Comparison of ENCODE assay signal across 8 mouse cellular contexts in the genomic region with DNA sequence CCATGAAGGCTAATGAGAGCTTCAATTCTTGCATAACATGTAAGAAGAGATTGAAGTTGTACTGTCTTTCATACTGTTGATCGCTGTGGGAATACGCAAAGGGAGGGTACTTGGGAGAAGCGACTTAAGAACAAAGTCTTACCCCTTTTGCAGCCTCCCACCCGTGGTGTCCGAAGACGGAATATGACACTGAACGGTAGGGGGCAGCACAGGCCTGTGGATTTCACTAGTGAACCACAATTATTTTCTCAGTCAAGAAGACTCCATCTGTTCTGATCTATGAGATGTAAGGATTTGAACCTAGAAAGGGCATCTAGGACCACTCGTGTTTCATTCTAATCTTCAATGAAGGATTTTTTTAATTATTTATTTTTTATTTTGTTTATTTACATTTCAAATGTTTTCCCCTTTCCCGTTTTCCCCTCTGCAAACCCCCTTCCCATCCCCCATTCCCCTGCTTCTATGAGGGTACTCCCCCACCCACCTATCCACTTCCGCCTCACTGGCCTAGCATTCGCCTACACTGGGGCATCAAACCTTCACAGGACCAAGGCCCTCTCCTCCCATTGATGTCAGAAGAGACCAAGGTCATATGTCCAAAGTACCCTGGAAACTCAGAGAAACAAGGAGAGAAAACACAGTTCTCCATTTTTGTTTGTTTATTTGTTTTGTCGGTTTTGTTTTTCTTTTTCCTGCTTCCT. TPM values are rescaled to one million over a fixed set of nuclear protein-coding genes. Genes with fewer than 3 reads are reported as not detected.
DNase-seq lines count a peak whose midpoint lies in the region; ATAC-seq and TF ChIP-seq lines count a peak whose summit lies in the region.

No protein-coding gene starts in this region.

- intact Hi-C loops in gastrocnemius, postnatal 36 days (cut with DNase I) = loop anchor here (1.0 to 2.0 kb wide), 2 partner anchors 111 to 379 kb away; no protein-coding TSS in a partner anchor

- no peak for TF ChIP-seq POLR2A in limb, embryonic 14.5 days (IDR thresholded peaks at IDR 0.05; ENCODE audit: borderline replicate concordance, extremely low read depth, insufficient read depth, insufficient read length)

- H3K9ac ChIP-seq in kidney, embryonic 15.5 days = no peak overlapping the region
- no peak overlapping the region for H3K9ac ChIP-seq in limb, embryonic 14.5 days (ENCODE audit: low read depth, low read length, severe bottlenecking)
- no peak overlapping the region for H3K9ac ChIP-seq in neural tube, embryonic 13.5 days

- no peaks in the 10 kb centered on the region for H3K9me3 ChIP-seq in kidney, embryonic 15.5 days (replicated peaks)
- H3K9me3 ChIP-seq in limb, embryonic 14.5 days (ENCODE audit: control insufficient read depth, low read length) = no peaks in the 10 kb centered on the region
- H3K9me3 ChIP-seq in neural tube, embryonic 13.5 days = no peaks in the 10 kb centered on the region

- no peaks in the 10 kb centered on the region for H3K36me3 ChIP-seq in kidney, embryonic 15.5 days
- H3K36me3 ChIP-seq in limb, embryonic 14.5 days (ENCODE audit: control insufficient read depth, insufficient read depth, low read length) = no peaks in the 10 kb centered on the region
- no peaks in the 10 kb centered on the region for H3K36me3 ChIP-seq in neural tube, embryonic 13.5 days

- peak; percentile 66; the same call in 1 of the 2 replicates for ATAC-seq in kidney, embryonic 15.5 days (replicated peaks; ENCODE audit: low FRiP score)
- ATAC-seq in limb, embryonic 14.5 days (ENCODE audit: low FRiP score, low read depth) = peak; percentile 67
- peak; percentile 72 for ATAC-seq in neural tube, embryonic 13.5 days (ENCODE audit: low read depth)

- peak; percentile 82 to 83 for DNase-seq in B cell, adult 2 months
- DNase-seq in adrenal gland, adult 18-20 months (ENCODE audit: low spot score in 2 of 2) = peak; percentile 87 to 92
- peak; percentile 91 for DNase-seq in embryo, embryonic 10.5 days (ENCODE audit: low spot score)
- peak; percentile 75 to 85 for DNase-seq in gastrocnemius, postnatal 36 days
- DNase-seq in limb, embryonic 14.5 days (ENCODE audit: low spot score) = peak; percentile 79
- DNase-seq in testis, postnatal 10 days (ENCODE audit: low spot score) = peak; percentile 97

- no peak overlapping the region for H3K27ac ChIP-seq in kidney, embryonic 15.5 days
- H3K27ac ChIP-seq in limb, embryonic 14.5 days (replicated peaks; ENCODE audit: low read depth, low read length) = no peak overlapping the region
- no peak overlapping the region for H3K27ac ChIP-seq in neural tube, embryonic 13.5 days (replicated peaks)

- no peaks in the 10 kb centered on the region for H3K27me3 ChIP-seq in kidney, embryonic 15.5 days
- no peaks in the 10 kb centered on the region for H3K27me3 ChIP-seq in limb, embryonic 14.5 days (ENCODE audit: control insufficient read depth, insufficient read depth, low read length)
- H3K27me3 ChIP-seq in neural tube, embryonic 13.5 days = no peaks in the 10 kb centered on the region

- H3K4me1 ChIP-seq in kidney, embryonic 15.5 days = no peaks in the 10 kb centered on the region
- H3K4me1 ChIP-seq in limb, embryonic 14.5 days (ENCODE audit: control insufficient read depth, insufficient read depth, low read length) = no peaks in the 10 kb centered on the region
- no peaks in the 10 kb centered on the region for H3K4me1 ChIP-seq in neural tube, embryonic 13.5 days (replicated peaks)

- no peak overlapping the region for H3K4me2 ChIP-seq in kidney, embryonic 15.5 days
- no peak overlapping the region for H3K4me2 ChIP-seq in limb, embryonic 14.5 days (replicated peaks; ENCODE audit: low read depth, low read length, severe bottlenecking)
- no peak overlapping the region for H3K4me2 ChIP-seq in neural tube, embryonic 13.5 days

- WGBS in kidney, embryonic 15.5 days = 37% methylated on average over 12 of the region's 12 CpGs
- 50% methylated on average over 12 of the region's 12 CpGs for WGBS in limb, embryonic 14.5 days
- 45% methylated on average over 12 of the region's 12 CpGs for WGBS in neural tube, embryonic 13.5 days

- H3K4me3 ChIP-seq in kidney, embryonic 15.5 days (replicated peaks) = no peak overlapping the region
- no peak overlapping the region for H3K4me3 ChIP-seq in limb, embryonic 14.5 days (replicated peaks; ENCODE audit: low read length)
- no peak overlapping the region for H3K4me3 ChIP-seq in neural tube, embryonic 13.5 days

RNA-seq across cellular contexts. Expression of a gene that starts 42.2 kb away (rescaled TPM):
- total RNA-seq in adrenal gland, adult 18-20 months (2021) = 100 to 1,000 TPM; 247 to 280 TPM
- total RNA-seq in gastrocnemius, postnatal 36 days (2021) = 1 to 10 TPM; 2.6 to 3.6 TPM
- 41.5 and 41.9 TPM in 2 replicates for polyA plus RNA-seq in kidney, embryonic 15.5 days (2015; fragmentation: Nextera tagmentation; extraction: Ambion mirVana)
- polyA plus RNA-seq in limb, embryonic 14.5 days (2012; rRNA removed) = 103 and 108 TPM in 2 replicates
- 56.6 and 57.5 TPM in 2 replicates for polyA plus RNA-seq in limb, embryonic 14.5 days (2014; fragmentation: Nextera tagmentation; extraction: Ambion mirVana)
- 19.7 and 23.4 TPM in 2 replicates for polyA plus RNA-seq in neural tube, embryonic 13.5 days (2015; fragmentation: Nextera tagmentation; extraction: Ambion mirVana)

RNA-seq across cellular contexts. Expression of a gene that starts 42.7 kb away (rescaled TPM):
- 10 to 100 TPM; 12.2 to 13.3 TPM for total RNA-seq in adrenal gland, adult 18-20 months (2021)
- total RNA-seq in gastrocnemius, postnatal 36 days (2021) = 1 to 10 TPM; 3.0 to 3.1 TPM
- 3.8 and 4.0 TPM in 2 replicates for polyA plus RNA-seq in kidney, embryonic 15.5 days (2015; fragmentation: Nextera tagmentation; extraction: Ambion mirVana)
- polyA plus RNA-seq in limb, embryonic 14.5 days (2012; rRNA removed) = 3.5 and 3.8 TPM in 2 replicates
- polyA plus RNA-seq in limb, embryonic 14.5 days (2014; fragmentation: Nextera tagmentation; extraction: Ambion mirVana) = 2.1 and 3.1 TPM in 2 replicates
- polyA plus RNA-seq in neural tube, embryonic 13.5 days (2015; fragmentation: Nextera tagmentation; extraction: Ambion mirVana) = 3.4 and 3.8 TPM in 2 replicates
